Mouse (Mus musculus): ENCODE measurements around the gene Gosr2. TPM values are rescaled to one million over a fixed set of nuclear protein-coding genes. Genes with fewer than 3 reads are reported as not detected.

The Gosr2 gene
- polyA plus RNA-seq, 1 experiment from 2014 or later, result 99.5 TPM

DNA sequence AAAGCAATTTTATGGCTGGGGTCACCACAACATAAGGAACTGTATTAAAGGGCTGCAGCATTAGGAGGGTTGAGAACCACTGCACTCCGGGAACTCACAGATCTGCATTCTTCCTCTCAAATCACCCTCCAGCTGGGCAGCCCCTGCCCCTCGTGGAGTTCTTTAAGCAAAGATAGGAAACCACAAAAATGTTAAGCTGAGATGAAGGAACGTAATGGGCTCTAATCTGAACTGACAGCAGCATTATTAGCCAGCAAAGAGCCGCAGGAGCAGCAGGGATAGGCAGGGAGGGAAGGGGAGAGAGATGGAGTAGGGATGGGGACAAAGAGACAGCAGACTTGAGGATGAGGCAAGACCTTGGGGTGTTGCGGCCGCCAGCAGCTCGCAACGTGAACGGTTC lies 19.3 kb upstream of the Gosr2 start:
- DNase-seq (ENCODE audit: extremely low spot score, low spot score), result no peak
- Histone ChIP-seq H3K4me3 (no peak overlapping the region), H3K4me1 (peaks cover 34% of the 10 kb centered on the region), H3K9me3 (no peaks in the 10 kb centered on the region), H3K36me3 (replicated peaks) (no peaks in the 10 kb centered on the region), H3K27me3 (ENCODE audit: poor library complexity, severe bottlenecking) (peaks cover 29% of the 10 kb centered on the region), H3K27ac (no peak overlapping the region)
- WGBS, result 41% methylated on average over 9 of the region's 9 CpGs

DNA sequence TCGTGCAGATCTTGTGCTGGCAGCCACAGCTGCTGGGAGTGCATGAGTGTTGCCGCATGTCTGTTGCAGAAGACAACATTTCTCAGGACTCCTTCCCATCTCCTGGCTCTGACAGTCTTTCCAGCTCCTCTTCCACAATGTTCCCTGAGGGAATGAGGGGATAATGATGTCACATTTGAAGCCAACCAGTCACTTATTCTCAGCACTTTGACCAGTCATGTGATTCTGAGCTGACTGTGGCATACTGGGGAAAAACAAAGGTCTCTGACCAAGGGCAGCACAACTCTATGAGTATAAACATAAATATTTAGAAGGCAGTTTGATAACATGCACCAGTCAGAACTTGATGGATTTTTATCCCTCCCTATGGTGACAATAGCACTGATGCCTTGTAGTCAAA lies 16.4 kb upstream of the Gosr2 start:
- Histone ChIP-seq H3K4me3 (no peak overlapping the region), H3K9me3 (no peaks in the 10 kb centered on the region), H3K36me3 (replicated peaks) (no peaks in the 10 kb centered on the region), H3K4me1 (peaks cover 31% of the 10 kb centered on the region), H3K27me3 (ENCODE audit: poor library complexity, severe bottlenecking) (peaks cover 33% of the 10 kb centered on the region), H3K27ac (no peak overlapping the region)
- WGBS, result 89% methylated on average over 2 of the region's 2 CpGs
- no peak for DNase-seq (ENCODE audit: extremely low spot score, low spot score)

DNA sequence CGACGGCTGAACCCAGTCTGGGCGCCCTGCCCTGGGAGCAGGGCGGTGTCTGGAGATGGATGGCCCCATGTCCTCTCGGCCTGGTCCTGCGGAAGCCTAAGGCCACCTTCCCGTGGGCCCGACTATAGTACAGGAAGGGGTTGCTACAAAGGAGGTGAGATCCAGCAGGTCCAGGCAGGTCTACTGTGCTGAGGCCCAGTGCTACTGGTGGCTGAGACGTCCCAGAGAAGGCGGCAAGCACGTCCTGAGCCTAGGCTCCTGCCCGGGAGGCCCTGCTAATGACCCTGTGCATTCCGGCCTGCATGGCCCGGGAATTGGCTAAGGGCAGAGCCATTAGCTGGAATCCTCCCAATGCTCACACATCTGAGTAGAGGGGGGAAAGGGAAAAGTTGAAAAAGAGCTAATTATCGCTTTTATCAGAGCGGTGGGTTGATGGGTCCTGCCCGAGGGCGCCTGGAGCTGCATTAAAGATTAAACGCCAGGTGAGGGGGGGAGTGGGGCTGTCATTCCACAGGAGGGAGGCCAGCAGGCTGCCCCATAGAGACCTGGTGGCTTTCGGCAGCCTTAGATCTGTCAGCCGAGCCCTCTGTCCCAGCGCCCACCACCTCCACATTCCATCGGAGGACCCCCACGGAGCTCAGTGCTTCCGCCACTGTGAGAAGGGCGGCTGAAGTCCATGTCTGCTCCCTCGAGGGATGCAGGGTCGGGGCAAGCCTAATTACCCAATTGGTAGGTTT lies 14.3 kb upstream of the Gosr2 start:
- Histone ChIP-seq H3K36me3 (replicated peaks) (no peaks in the 10 kb centered on the region), H3K4me3 (no peak overlapping the region), H3K27ac (no peak overlapping the region; the same call in 1 of the 2 replicates), H3K27me3 (ENCODE audit: poor library complexity, severe bottlenecking) (peaks cover 25% of the 10 kb centered on the region), H3K9me3 (no peaks in the 10 kb centered on the region), H3K4me1 (peaks cover 17% of the 10 kb centered on the region)
- no peak for DNase-seq (ENCODE audit: extremely low spot score, low spot score)
- 61% methylated on average over 28 of the region's 28 CpGs for WGBS

DNA sequence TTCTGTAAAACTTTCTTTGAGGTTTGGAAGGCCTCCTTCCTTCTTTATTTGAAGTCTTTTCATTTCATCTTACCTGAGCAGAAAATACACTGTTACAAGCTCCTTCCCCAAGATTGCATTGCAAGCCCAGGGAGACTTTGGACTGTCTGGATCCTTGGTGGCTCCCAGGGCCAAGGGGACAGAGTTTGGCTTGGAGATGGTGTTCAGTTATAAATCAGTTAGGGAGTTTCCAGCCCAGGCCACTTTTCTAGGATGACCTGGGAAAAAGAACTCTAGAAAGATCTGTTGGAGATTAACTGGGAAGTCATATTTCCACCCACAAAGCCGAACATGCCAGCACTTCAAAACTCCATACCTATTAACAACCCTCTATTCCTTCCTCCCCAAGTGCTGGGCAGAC lies 12.3 kb upstream of the Gosr2 start:
- DNase-seq (ENCODE audit: extremely low spot score, low spot score), result no peak
- Histone ChIP-seq H3K4me1 (peaks cover 11% of the 10 kb centered on the region), H3K36me3 (replicated peaks) (no peaks in the 10 kb centered on the region), H3K4me3 (no peak overlapping the region), H3K27ac (no peak overlapping the region), H3K9me3 (no peaks in the 10 kb centered on the region), H3K27me3 (ENCODE audit: poor library complexity, severe bottlenecking) (peaks cover 18% of the 10 kb centered on the region)
- WGBS, result 93% methylated on average over 1 of the region's 1 CpGs

- Histone ChIP-seq H3K9me3 (no peaks in the 10 kb centered on the region), H3K4me3 (no peak overlapping the region), H3K27me3 (ENCODE audit: poor library complexity, severe bottlenecking) (0 out of 2 replicates have a peak, but pooled peaks cover 8% of the 10 kb centered on the region), H3K4me1 (peaks cover 5% of the 10 kb centered on the region), H3K27ac (no peak overlapping the region), H3K36me3 (replicated peaks) (0 out of 2 replicates have a peak, but pooled peaks cover 7% of the 10 kb centered on the region)
- no peak for DNase-seq (ENCODE audit: extremely low spot score, low spot score)
- 55% methylated on average over 8 of the region's 8 CpGs for WGBS
Observed at GRCm38 (mm10) chr11:103707005-103707404, 9.3 kb upstream of the Gosr2 start.

GRCm38 (mm10) chr11:103698226-103698625 lies 528 bp upstream of the Gosr2 start:
- Histone ChIP-seq H3K9me3 (no peaks in the 10 kb centered on the region), H3K27ac (peak overlapping the region; percentile 99), H3K4me1 (peaks cover 15% of the 10 kb centered on the region), H3K36me3 (replicated peaks) (0 out of 2 replicates have a peak, but pooled peaks cover 6% of the 10 kb centered on the region), H3K4me3 (peak overlapping the region; percentile 90), H3K27me3 (ENCODE audit: poor library complexity, severe bottlenecking) (no peaks in the 10 kb centered on the region)
- 72% methylated on average over 2 of the region's 2 CpGs for WGBS
- DNase-seq (ENCODE audit: extremely low spot score, low spot score), result no peak

DNA sequence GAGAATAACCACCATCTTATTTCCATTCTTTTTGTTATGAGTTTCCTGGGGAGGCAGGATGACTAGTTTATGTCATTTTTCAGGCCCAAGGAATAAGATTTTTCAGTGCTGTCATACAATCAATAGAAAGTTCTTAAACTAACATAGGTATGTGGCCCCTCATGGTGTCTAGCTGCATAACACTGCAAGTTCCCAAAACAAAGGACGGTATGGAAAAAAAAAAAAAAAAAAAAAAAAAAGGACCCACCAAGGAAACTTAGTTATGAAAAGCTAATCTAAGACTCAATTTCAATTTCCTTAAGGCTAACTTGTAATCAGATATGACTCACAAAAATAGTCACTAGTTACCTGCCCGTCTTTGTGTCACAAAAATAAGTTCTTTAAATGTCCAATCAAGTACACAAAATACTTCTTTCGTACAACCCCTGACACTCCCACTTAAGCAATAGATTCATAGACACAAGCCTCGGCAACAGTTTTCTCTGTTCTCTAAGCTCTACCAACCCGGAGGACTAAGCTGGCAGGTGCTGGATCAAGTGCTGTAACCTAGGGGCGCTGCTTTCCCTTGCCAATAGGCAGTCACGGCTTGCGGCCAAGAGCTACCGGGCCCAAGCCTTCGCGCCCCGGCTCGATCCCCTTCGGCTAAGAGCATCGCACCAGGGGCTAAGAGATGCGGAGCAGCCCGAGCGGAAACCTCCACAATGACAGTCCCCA lies 690 bp downstream of the Gosr2 start:
- H3K36me3 ChIP-seq (replicated peaks), result 0 out of 2 replicates have a peak, but pooled peaks cover 6% of the 10 kb centered on the region
- WGBS, result 2% methylated on average over 18 of the region's 18 CpGs
- H3K27me3 ChIP-seq (ENCODE audit: poor library complexity, severe bottlenecking), result no peaks in the 10 kb centered on the region
- H3K4me3 ChIP-seq, result peak overlapping the region; percentile 90
- H3K27ac ChIP-seq, result peak overlapping the region; percentile 99
- peaks cover 15% of the 10 kb centered on the region for H3K4me1 ChIP-seq
- DNase-seq (ENCODE audit: extremely low spot score, low spot score), result no peak
- no peaks in the 10 kb centered on the region for H3K9me3 ChIP-seq

GRCm38 (mm10) chr11:103693241-103693640 lies 4.5 kb downstream of the Gosr2 start:
- Histone ChIP-seq H3K27me3 (ENCODE audit: poor library complexity, severe bottlenecking) (no peaks in the 10 kb centered on the region), H3K9me3 (no peaks in the 10 kb centered on the region), H3K4me3 (no peak overlapping the region), H3K36me3 (replicated peaks) (peaks cover 13% of the 10 kb centered on the region; the same call in 1 of the 2 replicates), H3K27ac (no peak overlapping the region), H3K4me1 (peaks cover 33% of the 10 kb centered on the region)
- DNase-seq (ENCODE audit: extremely low spot score, low spot score), result no peak
- 90% methylated on average over 1 of the region's 1 CpGs for WGBS

- Histone ChIP-seq H3K27ac (no peak overlapping the region), H3K36me3 (replicated peaks) (peaks cover 35% of the 10 kb centered on the region), H3K4me3 (no peak overlapping the region), H3K4me1 (peaks cover 25% of the 10 kb centered on the region), H3K9me3 (no peaks in the 10 kb centered on the region), H3K27me3 (ENCODE audit: poor library complexity, severe bottlenecking) (no peaks in the 10 kb centered on the region)
- WGBS, result 85% methylated on average over 1 of the region's 1 CpGs
- no peak for DNase-seq (ENCODE audit: extremely low spot score, low spot score)
Observed at GRCm38 (mm10) chr11:103691036-103691435, 6.7 kb downstream of the Gosr2 start.

- H3K27me3 ChIP-seq (ENCODE audit: poor library complexity, severe bottlenecking), result no peaks in the 10 kb centered on the region
- H3K36me3 ChIP-seq (replicated peaks), result peaks cover 50% of the 10 kb centered on the region
- WGBS, result 29% methylated on average over 3 of the region's 3 CpGs
- DNase-seq (ENCODE audit: extremely low spot score, low spot score), result no peak
- H3K27ac ChIP-seq, result no peak overlapping the region
- H3K9me3 ChIP-seq, result no peaks in the 10 kb centered on the region
- no peak overlapping the region for H3K4me3 ChIP-seq
- H3K4me1 ChIP-seq, result peaks cover 25% of the 10 kb centered on the region
Observed at GRCm38 (mm10) chr11:103688980-103689378, 8.7 kb downstream of the Gosr2 start.

DNA sequence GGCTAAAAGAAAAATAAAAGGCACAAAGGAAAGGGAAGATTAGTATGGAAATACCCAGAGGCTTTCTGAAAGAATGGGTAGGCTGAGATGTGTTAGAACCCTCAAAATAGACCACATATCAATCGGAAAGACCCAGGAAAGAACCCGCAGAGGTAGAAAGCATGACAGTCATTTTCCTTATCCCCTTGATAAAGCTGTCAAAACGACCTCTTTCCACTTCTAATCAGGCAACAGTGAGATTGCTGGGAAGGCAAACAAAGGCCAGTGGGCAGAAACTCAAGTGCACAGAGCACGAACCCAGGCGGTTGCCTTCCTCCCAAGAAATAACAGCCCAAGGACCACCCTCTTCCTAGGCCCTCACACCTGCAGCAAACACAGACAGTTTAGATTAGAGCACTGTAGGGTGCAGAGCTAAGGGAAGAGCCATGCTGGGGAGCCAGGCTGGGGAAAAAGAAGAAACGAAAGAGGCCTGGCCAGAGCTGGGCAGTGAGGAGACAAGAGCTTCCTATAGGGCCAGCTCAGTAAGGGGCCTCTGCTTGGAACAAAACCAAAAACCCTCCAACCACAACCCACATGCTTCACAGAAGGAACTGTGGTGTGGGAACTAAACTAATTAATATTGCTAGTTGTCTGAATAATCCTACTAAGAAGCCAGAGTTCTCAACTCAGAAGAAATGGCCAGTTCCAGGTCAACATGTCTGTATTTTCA lies 9.3 kb downstream of the Gosr2 start:
- 53% methylated on average over 6 of the region's 6 CpGs for WGBS
- no peak for DNase-seq (ENCODE audit: extremely low spot score, low spot score)
- Histone ChIP-seq H3K27ac (no peak overlapping the region), H3K4me1 (peaks cover 25% of the 10 kb centered on the region), H3K36me3 (replicated peaks) (peaks cover 55% of the 10 kb centered on the region), H3K9me3 (no peaks in the 10 kb centered on the region), H3K4me3 (no peak overlapping the region), H3K27me3 (ENCODE audit: poor library complexity, severe bottlenecking) (no peaks in the 10 kb centered on the region)

DNA sequence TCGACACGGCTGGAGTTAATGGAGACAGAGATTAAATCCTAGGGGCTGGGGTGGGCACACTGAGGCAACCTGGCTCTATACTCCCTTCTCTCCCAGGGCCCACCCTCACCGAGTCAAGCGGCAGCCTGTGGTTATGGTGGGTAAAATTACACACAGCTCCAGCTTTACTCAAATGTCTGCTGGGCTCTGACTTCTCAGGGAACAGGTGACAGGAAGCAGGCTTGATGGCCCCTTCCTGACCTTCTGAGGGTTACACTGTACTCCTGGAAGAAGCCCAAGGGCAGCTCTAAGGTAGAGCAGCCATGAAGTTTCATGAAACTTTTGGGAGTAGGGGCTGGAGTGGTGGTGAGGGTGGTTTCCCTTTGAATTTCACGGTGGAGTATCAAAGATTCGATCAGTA lies 11.0 kb downstream of the Gosr2 start:
- no peak for DNase-seq (ENCODE audit: extremely low spot score, low spot score)
- H3K36me3 ChIP-seq (replicated peaks), result peaks cover 73% of the 10 kb centered on the region
- peaks cover 25% of the 10 kb centered on the region for H3K4me1 ChIP-seq
- no peak overlapping the region for H3K27ac ChIP-seq
- H3K4me3 ChIP-seq, result no peak overlapping the region
- no peaks in the 10 kb centered on the region for H3K27me3 ChIP-seq (ENCODE audit: poor library complexity, severe bottlenecking)
- WGBS, result 85% methylated on average over 6 of the region's 6 CpGs
- no peaks in the 10 kb centered on the region for H3K9me3 ChIP-seq

All from forebrain, embryonic 10.5 days (tissue).